9 mouse cellular contexts compared by ENCODE assay signal in the genomic region with DNA sequence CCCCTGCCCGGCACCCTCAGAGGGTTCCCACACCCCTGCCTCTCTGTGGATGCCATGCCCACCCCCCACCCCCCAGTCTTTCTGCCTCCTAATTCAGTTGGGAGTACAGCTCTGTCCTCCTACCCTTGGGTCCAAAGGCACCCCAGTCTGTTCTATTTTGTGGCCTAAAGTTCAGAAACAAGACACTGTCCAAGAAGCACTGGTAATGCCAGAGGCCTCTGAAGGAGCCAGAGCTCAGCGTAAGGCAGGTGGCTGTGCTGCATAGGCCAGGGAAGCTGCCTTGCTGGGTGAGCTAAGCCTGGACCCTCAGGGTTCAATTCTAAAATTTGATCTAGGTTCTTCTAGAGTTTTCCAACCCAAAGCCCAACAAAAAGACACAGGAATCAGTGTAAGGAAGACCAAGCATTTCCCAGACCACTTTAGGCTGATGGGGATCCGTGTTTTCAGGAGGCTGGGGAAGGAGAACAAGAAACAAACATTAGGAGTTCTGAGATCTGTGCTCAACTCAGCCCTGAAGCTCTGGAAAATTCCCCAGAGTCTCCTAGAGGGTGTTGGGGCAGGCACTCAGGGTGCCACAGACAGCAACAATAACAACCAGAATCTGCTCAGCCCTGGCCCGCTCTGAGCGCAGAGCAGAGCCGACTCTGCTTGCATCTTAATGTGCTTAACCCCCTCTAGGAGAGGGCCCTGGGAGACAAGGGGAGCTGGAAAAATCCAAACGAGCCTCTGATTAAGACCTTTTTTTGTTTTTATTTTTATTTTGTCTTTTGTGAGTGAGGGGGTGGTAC.
DNase-seq lines count a peak whose midpoint lies in the region; ATAC-seq and TF ChIP-seq lines count a peak whose summit lies in the region.
"Had no signal": no experiment of that assay in that cellular context is flagged by ENCODE, and none has a peak within 500 bp of the region (broad histone marks: within the 10 kb centered on the region; RNA-seq: fewer than 3 reads in every experiment).

No protein-coding gene starts in this region.

- WGBS in heart, postnatal 0 days = 60% methylated on average over 7 of the region's 7 CpGs
- WGBS in limb, embryonic 13.5 days = 19% methylated on average over 7 of the region's 7 CpGs

- TF ChIP-seq CTCF in heart, postnatal 0 days (IDR thresholded peaks at IDR 0.05; ENCODE audit: low read depth) = no peak

- H3K9me3 ChIP-seq in heart, postnatal 0 days (replicated peaks; ENCODE audit: control insufficient read depth, low read length) = no peaks in the 10 kb centered on the region
- no peaks in the 10 kb centered on the region for H3K9me3 ChIP-seq in limb, embryonic 13.5 days
- H3K9me3 ChIP-seq: liver, embryonic 15.5 days had no signal

- peaks cover 38% of the 10 kb centered on the region for H3K4me1 ChIP-seq in heart, postnatal 0 days (ENCODE audit: control insufficient read depth, insufficient read depth)
- peaks cover 86% of the 10 kb centered on the region for H3K4me1 ChIP-seq in limb, embryonic 13.5 days

- no peak overlapping the region for H3K9ac ChIP-seq in heart, postnatal 0 days (replicated peaks; ENCODE audit: low read depth, low read length)
- H3K9ac ChIP-seq in limb, embryonic 13.5 days = peak overlapping the region; percentile 53
- H3K9ac ChIP-seq: liver, embryonic 15.5 days had no signal

- H3K4me2 ChIP-seq in heart, postnatal 0 days (ENCODE audit: low read depth, low read length) = no peak overlapping the region
- peak overlapping the region; percentile 27; the same call in 1 of the 2 replicates for H3K4me2 ChIP-seq in limb, embryonic 13.5 days (replicated peaks)
- H3K4me2 ChIP-seq: liver, embryonic 15.5 days had no signal

- H3K27ac ChIP-seq in heart, postnatal 0 days (ENCODE audit: low read depth) = peak overlapping the region; percentile 96
- H3K27ac ChIP-seq in limb, embryonic 13.5 days = peak overlapping the region; percentile 98
- H3K27ac ChIP-seq: liver, embryonic 15.5 days had no signal

- no peaks in the 10 kb centered on the region for H3K27me3 ChIP-seq in heart, postnatal 0 days (ENCODE audit: control insufficient read depth, insufficient read depth, low read length)
- no peaks in the 10 kb centered on the region for H3K27me3 ChIP-seq in limb, embryonic 13.5 days

- H3K4me3 ChIP-seq in heart, postnatal 0 days (ENCODE audit: low read depth, low read length) = no peak overlapping the region
- no peak overlapping the region for H3K4me3 ChIP-seq in limb, embryonic 13.5 days
- H3K4me3 ChIP-seq: liver, embryonic 15.5 days had no signal

- DNase-seq in embryo, embryonic 9.5 days (ENCODE audit: extremely low spot score) = peak; percentile 51
- DNase-seq in embryo, embryonic 10.5 days (ENCODE audit: low spot score) = no peak
- peak; percentile 45 for DNase-seq in adipocyte (ENCODE audit: low spot score)
- no peak for DNase-seq in heart, postnatal 0 days (ENCODE audit: low spot score)
- no peak for DNase-seq in adrenal gland, adult 8-10 months
- DNase-seq in natural killer cell, adult 2 months (ENCODE audit: low spot score in 2 of 2) = no peak
- DNase-seq in gastrocnemius, postnatal 25 days = no peak

- ATAC-seq in heart, postnatal 0 days (ENCODE audit: insufficient read depth, low read depth) = no peak
- ATAC-seq in limb, embryonic 13.5 days (ENCODE audit: low FRiP score, low read depth) = no peak

- no peak for TF ChIP-seq EP300 in heart, postnatal 0 days (IDR thresholded peaks at IDR 0.05; ENCODE audit: low read depth)

- no peaks in the 10 kb centered on the region for H3K36me3 ChIP-seq in heart, postnatal 0 days (replicated peaks; ENCODE audit: control insufficient read depth, insufficient read depth, low read length)
- no peaks in the 10 kb centered on the region for H3K36me3 ChIP-seq in limb, embryonic 13.5 days
- H3K36me3 ChIP-seq: liver, embryonic 15.5 days had no signal

Comparison
In these comparisons a context has a peak if more than half of its experiments do, and no peak if none do; other contexts are left out.
1. DNase-seq: peak in embryo, embryonic 9.5 days (single experiment) and adipocyte (single experiment); none in embryo, embryonic 10.5 days (single experiment), heart, postnatal 0 days (single experiment), adrenal gland, adult 8-10 months (single experiment), natural killer cell, adult 2 months (0 of 2) and gastrocnemius, postnatal 25 days (single experiment).